Mouse (Mus musculus): ENCODE measurements around the gene Pi16. TPM values are rescaled to one million over a fixed set of nuclear protein-coding genes. Genes with fewer than 3 reads are reported as not detected.
A peak's percentile ranks its signal among the peaks of the same experiment; 100 is the strongest.

The Pi16 gene
- polyA plus RNA-seq, 1 experiment: 171 TPM

- WGBS: 87% methylated on average over 5 of the region's 5 CpGs
- Histone ChIP-seq H3K4me3 (replicated peaks; ENCODE audit: control insufficient read depth, low read depth, low read length) (no peak overlapping the region), H3K27ac (ENCODE audit: control insufficient read depth, insufficient read depth, low read depth, low read length, poor library complexity) (no peak overlapping the region), H3K4me1 (ENCODE audit: control insufficient read depth, insufficient read depth, low read length) (peaks cover 1% of the 10 kb centered on the region; the same call in 1 of the 2 replicates)
- TF ChIP-seq CTCF (IDR thresholded peaks at IDR 0.05; ENCODE audit: control insufficient read depth, insufficient read depth, low read length): no peak
- TF ChIP-seq POLR2A (IDR thresholded peaks at IDR 0.05; ENCODE audit: borderline replicate concordance, control insufficient read depth, low read depth, low read length): no peak
These were observed 35.9 kb upstream of the Pi16 start for GRCm38 (mm10) chr17:29281541-29281940.

- Histone ChIP-seq H3K4me1 (ENCODE audit: control insufficient read depth, insufficient read depth, low read length) (peaks cover 1% of the 10 kb centered on the region; the same call in 1 of the 2 replicates), H3K4me3 (replicated peaks; ENCODE audit: control insufficient read depth, low read depth, low read length) (no peak overlapping the region), H3K27ac (ENCODE audit: control insufficient read depth, insufficient read depth, low read depth, low read length, poor library complexity) (no peak overlapping the region)
- 91% methylated on average over 21 of the region's 21 CpGs for WGBS
- TF ChIP-seq CTCF (IDR thresholded peaks at IDR 0.05; ENCODE audit: control insufficient read depth, insufficient read depth, low read length): no peak
- no peak for TF ChIP-seq POLR2A (IDR thresholded peaks at IDR 0.05; ENCODE audit: borderline replicate concordance, control insufficient read depth, low read depth, low read length)
These were observed 35.1 kb upstream of the Pi16 start for GRCm38 (mm10) chr17:29282216-29282952.

GRCm38 (mm10) chr17:29291793-29292192, 25.7 kb upstream of the Pi16 start:
- TF ChIP-seq POLR2A (IDR thresholded peaks at IDR 0.05; ENCODE audit: borderline replicate concordance, control insufficient read depth, low read depth, low read length) (no peak), CTCF (IDR thresholded peaks at IDR 0.05; ENCODE audit: control insufficient read depth, insufficient read depth, low read length) (no peak)
- H3K4me1 ChIP-seq (ENCODE audit: control insufficient read depth, insufficient read depth, low read length): no peaks in the 10 kb centered on the region; the same call in 1 of the 2 replicates
- H3K4me3 ChIP-seq (replicated peaks; ENCODE audit: control insufficient read depth, low read depth, low read length): no peak overlapping the region
- no peak overlapping the region for H3K27ac ChIP-seq (ENCODE audit: control insufficient read depth, insufficient read depth, low read depth, low read length, poor library complexity)
- WGBS: 66% methylated on average over 7 of the region's 7 CpGs

GRCm38 (mm10) chr17:29292996-29293395, 24.5 kb upstream of the Pi16 start:
- no peaks in the 10 kb centered on the region; the same call in 1 of the 2 replicates for H3K4me1 ChIP-seq (ENCODE audit: control insufficient read depth, insufficient read depth, low read length)
- H3K27ac ChIP-seq (ENCODE audit: control insufficient read depth, insufficient read depth, low read depth, low read length, poor library complexity): no peak overlapping the region
- H3K4me3 ChIP-seq (replicated peaks; ENCODE audit: control insufficient read depth, low read depth, low read length): no peak overlapping the region
- no peak for TF ChIP-seq CTCF (IDR thresholded peaks at IDR 0.05; ENCODE audit: control insufficient read depth, insufficient read depth, low read length)
- WGBS: 44% methylated on average over 3 of the region's 3 CpGs

- 89% methylated on average over 9 of the region's 9 CpGs for WGBS
- Histone ChIP-seq H3K4me1 (ENCODE audit: control insufficient read depth, insufficient read depth, low read length) (no peaks in the 10 kb centered on the region; the same call in 1 of the 2 replicates), H3K27ac (ENCODE audit: control insufficient read depth, insufficient read depth, low read depth, low read length, poor library complexity) (no peak overlapping the region), H3K4me3 (replicated peaks; ENCODE audit: control insufficient read depth, low read depth, low read length) (no peak overlapping the region)
- TF ChIP-seq POLR2A (IDR thresholded peaks at IDR 0.05; ENCODE audit: borderline replicate concordance, control insufficient read depth, low read depth, low read length) (no peak), CTCF (IDR thresholded peaks at IDR 0.05; ENCODE audit: control insufficient read depth, insufficient read depth, low read length) (no peak)
These were observed 23.5 kb upstream of the Pi16 start for GRCm38 (mm10) chr17:29293807-29294605.

- no peak overlapping the region for H3K4me3 ChIP-seq (replicated peaks; ENCODE audit: control insufficient read depth, low read depth, low read length)
- no peak overlapping the region for H3K27ac ChIP-seq (ENCODE audit: control insufficient read depth, insufficient read depth, low read depth, low read length, poor library complexity)
- H3K4me1 ChIP-seq (ENCODE audit: control insufficient read depth, insufficient read depth, low read length): no peaks in the 10 kb centered on the region; the same call in 1 of the 2 replicates
- 88% methylated on average over 5 of the region's 5 CpGs for WGBS
- TF ChIP-seq POLR2A (IDR thresholded peaks at IDR 0.05; ENCODE audit: borderline replicate concordance, control insufficient read depth, low read depth, low read length): no peak
- no peak for TF ChIP-seq CTCF (IDR thresholded peaks at IDR 0.05; ENCODE audit: control insufficient read depth, insufficient read depth, low read length)
These were observed 21.6 kb upstream of the Pi16 start for GRCm38 (mm10) chr17:29295835-29296234.

GRCm38 (mm10) chr17:29297321-29297720, 20.2 kb upstream of the Pi16 start:
- Histone ChIP-seq H3K4me3 (replicated peaks; ENCODE audit: control insufficient read depth, low read depth, low read length) (no peak overlapping the region), H3K27ac (ENCODE audit: control insufficient read depth, insufficient read depth, low read depth, low read length, poor library complexity) (no peak overlapping the region), H3K4me1 (ENCODE audit: control insufficient read depth, insufficient read depth, low read length) (no peaks in the 10 kb centered on the region; the same call in 1 of the 2 replicates)
- TF ChIP-seq CTCF (IDR thresholded peaks at IDR 0.05; ENCODE audit: control insufficient read depth, insufficient read depth, low read length) (no peak), POLR2A (IDR thresholded peaks at IDR 0.05; ENCODE audit: borderline replicate concordance, control insufficient read depth, low read depth, low read length) (no peak)
- whole genome bisulfite sequencing: 92% methylated on average over 10 of the region's 10 CpGs

GRCm38 (mm10) chr17:29297813-29298212, 19.7 kb upstream of the Pi16 start:
- Histone ChIP-seq H3K4me3 (replicated peaks; ENCODE audit: control insufficient read depth, low read depth, low read length) (no peak overlapping the region), H3K4me1 (ENCODE audit: control insufficient read depth, insufficient read depth, low read length) (no peaks in the 10 kb centered on the region; the same call in 1 of the 2 replicates), H3K27ac (ENCODE audit: control insufficient read depth, insufficient read depth, low read depth, low read length, poor library complexity) (no peak overlapping the region)
- TF ChIP-seq POLR2A (IDR thresholded peaks at IDR 0.05; ENCODE audit: borderline replicate concordance, control insufficient read depth, low read depth, low read length) (no peak), CTCF (IDR thresholded peaks at IDR 0.05; ENCODE audit: control insufficient read depth, insufficient read depth, low read length) (peak; percentile 10; the same call in 1 of the 2 replicates)
- 73% methylated on average over 6 of the region's 6 CpGs for WGBS

Measured in bone marrow, adult 2 months (tissue).